Mouse (Mus musculus) MEL (cell line): ENCODE data around the gene Sapcd1. TPM values are rescaled to one million over a fixed set of nuclear protein-coding genes. Genes with fewer than 3 reads are reported as not detected.
A peak's percentile ranks its signal among the peaks of the same experiment; 100 is the strongest.

Experiments used
- DNase-seq: peaks from one replicate; pipeline ENCODE4 v3.0.0; 2011; ENCODE audit warnings: low read depth, low spot score
- H3K27ac ChIP-seq: 2 replicates; pipeline ENCODE4 v1.5.1; 2012; ENCODE audit warnings: low read depth, mild to moderate bottlenecking, control low read depth, low read length, moderate library complexity; ENCODE audit not compliant: control insufficient read depth
- H3K27me3 ChIP-seq, 2 experiments: fragments of 150-350 bp in 1 of 2; sonication (generic) in 1 of 2; 2 replicates each; pipeline ENCODE4 v1.6.1; 2012; ENCODE audit warnings: low read length in 2 of 2, mild to moderate bottlenecking in 2 of 2, improper control_type of control experiment in 1 of 2, moderate library complexity in 1 of 2; ENCODE audit not compliant: insufficient read depth in 2 of 2, control insufficient read depth in 1 of 2
- H3K36me3 ChIP-seq, 2 experiments: 2 replicates each; pipeline ENCODE4 v1.6.1; 2012 to 2014; ENCODE audit warnings: low read length in 2 of 2, improper control_type of control experiment in 1 of 2, inconsistent platforms in 1 of 2, mild to moderate bottlenecking in 1 of 2; ENCODE audit not compliant: insufficient read depth in 2 of 2, control insufficient read depth in 1 of 2
- H3K4me1 ChIP-seq, 2 experiments: fragments of 150-350 bp in 1 of 2; sonication (generic) in 1 of 2; 2 replicates each; pipeline ENCODE4 v1.6.1; 2012; ENCODE audit warnings: low read length in 2 of 2, improper control_type of control experiment in 1 of 2, mild to moderate bottlenecking in 1 of 2; ENCODE audit not compliant: insufficient read depth in 2 of 2, control insufficient read depth in 1 of 2
- H3K4me3 ChIP-seq, 2 experiments: fragments of 150-350 bp in 1 of 2; sonication (generic) in 1 of 2; 2 replicates each; pipeline ENCODE4 v1.5.1; 2012; ENCODE audit warnings: low read depth in 2 of 2, low read length in 2 of 2, mild to moderate bottlenecking in 2 of 2, moderate library complexity in 2 of 2, control low read depth in 1 of 2, improper control_type of control experiment in 1 of 2; ENCODE audit not compliant: control insufficient read depth in 1 of 2, insufficient read depth in 1 of 2
- H3K79me2 ChIP-seq: 2 replicates; pipeline ENCODE4 v1.6.1; 2012; ENCODE audit warnings: mild to moderate bottlenecking, low read length, moderate library complexity; ENCODE audit not compliant: control insufficient read depth, poor library complexity, insufficient read depth
- H3K9ac ChIP-seq: 2 replicates; pipeline ENCODE4 v1.6.1; 2012; ENCODE audit warnings: low read depth, mild to moderate bottlenecking, control low read depth, low read length, moderate library complexity; ENCODE audit not compliant: control insufficient read depth, poor library complexity, severe bottlenecking
- H3K9me3 ChIP-seq: fragments of 150-350 bp; sonication (generic); replicated peaks from 2 replicates; pipeline ENCODE4 v1.6.1; 2012; ENCODE audit warnings: mild to moderate bottlenecking, low read length, improper control_type of control experiment, moderate library complexity; ENCODE audit not compliant: insufficient read depth
- CHD1 ChIP-seq: IDR thresholded peaks from 2 replicates; pipeline ENCODE4 v1.6.1; 2012; ENCODE audit warnings: low read depth, mild to moderate bottlenecking, inconsistent platforms, low read length, improper control_type of control experiment
- ELF1 ChIP-seq: IDR thresholded peaks from 2 replicates; pipeline ENCODE4 v1.6.1; 2014; ENCODE audit warnings: low read depth, mild to moderate bottlenecking, inconsistent platforms, low read length, improper control_type of control experiment, moderate library complexity
- EP300 ChIP-seq, 2 experiments: IDR thresholded peaks; 2 replicates each; pipeline ENCODE4 v1.6.1; 2011; ENCODE audit warnings: improper control_type of control experiment in 2 of 2, low read length in 2 of 2, low read depth in 1 of 2, mild to moderate bottlenecking in 1 of 2
- ETS1 ChIP-seq: IDR thresholded peaks from 2 replicates; pipeline ENCODE4 v1.6.1; 2012; ENCODE audit warnings: low read depth, mild to moderate bottlenecking, inconsistent platforms, low read length, improper control_type of control experiment, moderate library complexity
- GABPA ChIP-seq: IDR thresholded peaks from 2 replicates; pipeline ENCODE4 v1.6.1; 2012; ENCODE audit warnings: low read depth, mild to moderate bottlenecking, inconsistent platforms, low read length, improper control_type of control experiment, moderate library complexity
- KAT2A ChIP-seq: conservative IDR thresholded peaks from 2 replicates; pipeline ENCODE4 v1.6.1; 2012; ENCODE audit warnings: low read depth, low read length, improper control_type of control experiment, inconsistent platforms
- MAFK ChIP-seq: IDR thresholded peaks from 2 replicates; pipeline ENCODE4 v1.6.1; 2011; ENCODE audit warnings: low read depth, mild to moderate bottlenecking, low read length, improper control_type of control experiment, borderline replicate concordance
- MAZ ChIP-seq: IDR thresholded peaks from 2 replicates; pipeline ENCODE4 v1.6.1; 2012; ENCODE audit warnings: low read depth, mild to moderate bottlenecking, inconsistent platforms, low read length, improper control_type of control experiment
- MXI1 ChIP-seq: IDR thresholded peaks from 2 replicates; pipeline ENCODE4 v1.6.1; 2011; ENCODE audit warnings: mild to moderate bottlenecking, low read depth, low read length, improper control_type of control experiment
- MYB ChIP-seq: IDR thresholded peaks from 2 replicates; pipeline ENCODE4 v1.6.1; 2011; ENCODE audit warnings: mild to moderate bottlenecking, low read depth, low read length, improper control_type of control experiment
- NELFE ChIP-seq: IDR thresholded peaks from 2 replicates; pipeline ENCODE4 v1.6.1; 2011; ENCODE audit warnings: low read depth, low read length, improper control_type of control experiment
- NRF1 ChIP-seq: IDR thresholded peaks from 2 replicates; pipeline ENCODE4 v1.6.1; 2014; ENCODE audit warnings: low read depth, mild to moderate bottlenecking, inconsistent platforms, low read length, improper control_type of control experiment, moderate library complexity; ENCODE audit not compliant: poor library complexity, insufficient read depth, severe bottlenecking
- POLR2A ChIP-seq, 2 experiments: IDR thresholded peaks; 2 replicates each; pipeline ENCODE4 v1.6.1; 2011 to 2012; ENCODE audit warnings: low read length in 2 of 2, mild to moderate bottlenecking in 2 of 2, control low read depth in 1 of 2, improper control_type of control experiment in 1 of 2, low read depth in 1 of 2, moderate library complexity in 1 of 2; ENCODE audit not compliant: control insufficient read depth in 1 of 2, insufficient read depth in 1 of 2, poor library complexity in 1 of 2
- POLR2AphosphoS2 ChIP-seq: IDR thresholded peaks from 2 replicates; pipeline ENCODE4 v1.6.1; 2011; ENCODE audit warnings: low read length, improper control_type of control experiment
- RAD21 ChIP-seq: IDR thresholded peaks from 2 replicates; pipeline ENCODE4 v1.6.1; 2011; ENCODE audit warnings: mild to moderate bottlenecking, low read depth, low read length, improper control_type of control experiment
- SIN3A ChIP-seq: IDR thresholded peaks from 2 replicates; pipeline ENCODE4 v1.6.1; 2012; ENCODE audit warnings: low read length, improper control_type of control experiment, inconsistent platforms
- TAL1 ChIP-seq: IDR thresholded peaks from 2 replicates; pipeline ENCODE4 v1.6.1; 2012; ENCODE audit warnings: mild to moderate bottlenecking, inconsistent platforms, low read length, moderate library complexity, mixed read lengths
- USF1 ChIP-seq: IDR thresholded peaks from 2 replicates; pipeline ENCODE4 v1.6.1; 2014; ENCODE audit warnings: low read depth, mild to moderate bottlenecking, inconsistent platforms, low read length, improper control_type of control experiment, moderate library complexity
- ZKSCAN1 ChIP-seq: IDR thresholded peaks from 2 replicates; pipeline ENCODE4 v1.6.1; 2012; ENCODE audit warnings: low read depth, mild to moderate bottlenecking, inconsistent platforms, low read length, improper control_type of control experiment, moderate library complexity
- ZNF384 ChIP-seq: IDR thresholded peaks from 2 replicates; pipeline ENCODE4 v1.6.1; 2012; ENCODE audit warnings: low read depth, mild to moderate bottlenecking, inconsistent platforms, low read length, improper control_type of control experiment
- polyA plus RNA-seq, 2 experiments: library from polyadenylated mRNA; stranded (reverse) in 1 of 2; unstranded in 1 of 2; fragments of >175 nt in 1 of 2; fragments of >200 nt in 1 of 2; gene quantifications; 2 replicates each; pipeline versions ENCODE4 v1.2.1 to v1.2.4; 2012; ENCODE audit warnings: low replicate concordance in 2 of 2, low read depth in 1 of 2; ENCODE audit not compliant: insufficient read length in 2 of 2, insufficient read depth in 1 of 2, missing spikeins in 1 of 2
- total RNA-seq: library from RNA; depleted of rRNA; stranded (reverse); fragments of 300-350 nt; gene quantifications from 2 replicates; pipeline ENCODE4 v1.2.3, GENCODE M21; 2012

The Sapcd1 gene
- total and polyA plus RNA-seq, 3 experiments, result 124 to 164 TPM; not detected in 1

GRCm38 (mm10) chr17:34998526-34999430 lies 29.0 kb downstream of the Sapcd1 start:
- Histone ChIP-seq H3K79me2 (peaks cover 63% of the 10 kb centered on the region), H3K4me1 (peaks cover 0 to 4% of the 10 kb centered on the region in 2 experiments; a peak in 1 of 4 replicates), H3K9ac (peak overlapping the region; percentile 98), H3K4me3 (peak overlapping the region; percentile 70 to 86), H3K27me3 (no peaks in the 10 kb centered on the region), H3K27ac (peak overlapping the region; percentile 99), H3K36me3 (peaks cover 0 to 5% of the 10 kb centered on the region in 2 experiments; a peak in 3 of 4 replicates), H3K9me3 (no peaks in the 10 kb centered on the region)
- peak; percentile 47 for DNase-seq
- TF ChIP-seq EP300 (IDR thresholded peaks at IDR 0.05; ENCODE audit: low read depth in 1 of 2, low read length in 2 of 2), result no peak
- no peak for TF ChIP-seq GABPA
- no peak for TF ChIP-seq ZNF384
- TF ChIP-seq POLR2A (IDR thresholded peaks at IDR 0.05; ENCODE audit: control insufficient read depth in 1 of 2, insufficient read depth in 1 of 2, low read depth in 1 of 2, low read length in 2 of 2, poor library complexity in 1 of 2), result peak; percentile 16 to 56; a peak in 2 of 4 replicates
- no peak for TF ChIP-seq ELF1
- TF ChIP-seq MAFK, result no peak
- TF ChIP-seq ZKSCAN1, result no peak
- TF ChIP-seq SIN3A, result no peak; the same call in 1 of the 2 replicates
- no peak for TF ChIP-seq MYB
- 0 out of 2 replicates have a peak, but pooled peaks have one; percentile 4 for TF ChIP-seq ETS1

GRCm38 (mm10) chr17:34997142-34997483 lies 30.7 kb downstream of the Sapcd1 start:
- Histone ChIP-seq H3K9ac (peak overlapping the region; percentile 98), H3K79me2 (peaks cover 47% of the 10 kb centered on the region)
- 0 out of 2 replicates have a peak, but pooled peaks have one; percentile 6 for TF ChIP-seq MAFK
- peak in 1 of 2 experiments; percentile 14; a peak in 1 of 4 replicates for TF ChIP-seq POLR2A (IDR thresholded peaks at IDR 0.05; ENCODE audit: control insufficient read depth in 1 of 2, insufficient read depth in 1 of 2, low read depth in 1 of 2, low read length in 2 of 2, poor library complexity in 1 of 2)
- TF ChIP-seq POLR2AphosphoS2, result peak; percentile 11
- 0 out of 4 replicates have a peak, but pooled peaks of 1 of the 2 experiments have one; percentile 27 for TF ChIP-seq EP300 (IDR thresholded peaks at IDR 0.05; ENCODE audit: low read depth in 1 of 2, low read length in 2 of 2)
- no peak for TF ChIP-seq NRF1
- TF ChIP-seq KAT2A, result 0 out of 2 replicates have a peak, but pooled peaks have one; percentile 21
- TF ChIP-seq RAD21, result no peak
- TF ChIP-seq TAL1, result no peak
- peak; percentile 45; the same call in 1 of the 2 replicates for TF ChIP-seq NELFE
- no peak; the same call in 1 of the 2 replicates for TF ChIP-seq CHD1
- TF ChIP-seq SIN3A, result 0 out of 2 replicates have a peak, but pooled peaks have one; percentile 44
- TF ChIP-seq GABPA, result no peak
- 0 out of 2 replicates have a peak, but pooled peaks have one; percentile 17 for TF ChIP-seq MAZ
- peak; percentile 32; the same call in 1 of the 2 replicates for TF ChIP-seq ETS1
- TF ChIP-seq MXI1, result no peak
- TF ChIP-seq USF1, result no peak
- TF ChIP-seq, all 39 proteins: peak for 9
- H3K9me3 ChIP-seq, result no peaks in the 10 kb centered on the region
- peak overlapping the region; percentile 99 for H3K27ac ChIP-seq
- no peaks in the 10 kb centered on the region; a peak in 2 of 4 replicates for H3K36me3 ChIP-seq
- no peaks in the 10 kb centered on the region for H3K4me1 ChIP-seq
- H3K4me3 ChIP-seq, result peak overlapping the region; percentile 70 to 86
- H3K27me3 ChIP-seq, result no peaks in the 10 kb centered on the region
- no peak for DNase-seq
